Mouse (Mus musculus) megakaryocyte progenitor cell, adult 5-6 weeks (primary cell): Measurements from ENCODE around the gene Josd2. TPM values are rescaled to one million over a fixed set of nuclear protein-coding genes. Genes with fewer than 3 reads are reported as not detected.

Experiments
- ATAC-seq: replicated peaks from 2 replicates; pipeline ENCODE4 v1.8.0; 2016; ENCODE audit warnings: mild to moderate bottlenecking, moderate TSS enrichment, inconsistent platforms; ENCODE audit not compliant: poor library complexity
- total RNA-seq, 2 experiments: library from RNA; stranded (forward) in 1 of 2; stranded (reverse) in 1 of 2; fragments of 157-497, 149-512 nt in 1 of 2; fragments of 200-1000 nt in 1 of 2; gene quantifications; 2 replicates each; pipeline versions ENCODE4 v1.2.3 to v1.2.4; 2015 to 2017

Josd2 gene
- total RNA-seq (2015) = 27.5 and 35.2 TPM in 2 replicates
- 17.4 and 22.6 TPM in 2 replicates for total RNA-seq (2017)

- peak; percentile 95 for ATAC-seq
These were observed at the start of gene Josd2 for GRCm38 (mm10) chr7:44467811-44468411. Josd2 (plus strand) TSS chr7:44467980.

GRCm38 (mm10) chr7:44427666-44428065 lies 40.1 kb upstream of the Josd2 start:
- no peak for ATAC-seq

GRCm38 (mm10) chr7:44428171-44428950 lies 39.4 kb upstream of the Josd2 start:
- no peak for ATAC-seq

- no peak for ATAC-seq
These were observed 38.7 kb upstream of the Josd2 start, which contains the start of gene Lrrc4b for GRCm38 (mm10) chr7:44428968-44429521. Lrrc4b (plus strand) TSS chr7:44429018.

- ATAC-seq = peak; percentile 43
These were observed 38.0 kb upstream of the Josd2 start for GRCm38 (mm10) chr7:44429534-44430488.

GRCm38 (mm10) chr7:44432550-44432949 lies 35.2 kb upstream of the Josd2 start:
- no peak for ATAC-seq

GRCm38 (mm10) chr7:44433371-44433770 lies 34.4 kb upstream of the Josd2 start:
- ATAC-seq = peak; percentile 62

GRCm38 (mm10) chr7:44434089-44434488 lies 33.7 kb upstream of the Josd2 start:
- no peak for ATAC-seq

- no peak for ATAC-seq
These were observed 32.0 kb upstream of the Josd2 start for GRCm38 (mm10) chr7:44435796-44436195.

- peak; percentile 57; the same call in 1 of the 2 replicates for ATAC-seq
These were observed 31.5 kb upstream of the Josd2 start for GRCm38 (mm10) chr7:44436267-44436666.

- no peak for ATAC-seq
These were observed 30.6 kb upstream of the Josd2 start for GRCm38 (mm10) chr7:44437188-44437587.

GRCm38 (mm10) chr7:44437933-44438332 lies 29.8 kb upstream of the Josd2 start:
- no peak for ATAC-seq

- ATAC-seq = no peak
These were observed 28.1 kb upstream of the Josd2 start for GRCm38 (mm10) chr7:44439696-44440095.

- no peak for ATAC-seq
These were observed 27.3 kb upstream of the Josd2 start for GRCm38 (mm10) chr7:44440479-44440878.

- ATAC-seq = no peak
These were observed 26.6 kb upstream of the Josd2 start for GRCm38 (mm10) chr7:44441180-44441579.

- ATAC-seq = no peak
These were observed 26.1 kb upstream of the Josd2 start for GRCm38 (mm10) chr7:44441648-44442109.

- ATAC-seq = no peak
These were observed 25.4 kb upstream of the Josd2 start for GRCm38 (mm10) chr7:44442407-44442821.

GRCm38 (mm10) chr7:44443268-44444173 lies 24.3 kb upstream of the Josd2 start:
- no peak for ATAC-seq

GRCm38 (mm10) chr7:44444886-44445527 lies 22.8 kb upstream of the Josd2 start:
- ATAC-seq = no peak
